Mouse (Mus musculus) forebrain, embryonic 11.5 days (tissue): ENCODE measurements around the gene Cntnap2. TPM values are rescaled to one million over a fixed set of nuclear protein-coding genes. Genes with fewer than 3 reads are reported as not detected.
A peak's percentile ranks its signal among the peaks of the same experiment; 100 is the strongest.

Experiments
- ATAC-seq: fragments of 200-750 bp; cut with Nextera tagmentation; replicated peaks from 2 replicates; pipeline ENCODE4 v1.8.0; 2017; ENCODE audit warnings: moderate TSS enrichment; ENCODE audit not compliant: low FRiP score
- DNase-seq: peaks from one replicate; pipeline ENCODE4 v3.0.0-alpha.2; 2017; ENCODE audit warnings: low spot score
- H3K27ac ChIP-seq: fragments of 300-500 bp; sonication (generic); 2 replicates; pipeline ENCODE4 v1.5.1; 2014; ENCODE audit warnings: low read depth, low read length
- H3K27me3 ChIP-seq: fragments of 300-500 bp; sonication (generic); 2 replicates; pipeline ENCODE4 v1.6.1; 2014; ENCODE audit warnings: mild to moderate bottlenecking, low read length, mixed read lengths; ENCODE audit not compliant: control insufficient read depth, insufficient read depth
- H3K36me3 ChIP-seq: fragments of 300-500 bp; sonication (generic); 2 replicates; pipeline ENCODE4 v1.6.1; 2014; ENCODE audit warnings: mild to moderate bottlenecking, low read length, moderate library complexity, mixed read lengths; ENCODE audit not compliant: control insufficient read depth, insufficient read depth
- H3K4me1 ChIP-seq: fragments of 300-500 bp; sonication (generic); replicated peaks from 2 replicates; pipeline ENCODE4 v1.6.1; 2014; ENCODE audit warnings: low read length, mixed read lengths; ENCODE audit not compliant: control insufficient read depth, insufficient read depth
- H3K4me2 ChIP-seq: fragments of 300-500 bp; sonication (generic); 2 replicates; pipeline ENCODE4 v1.6.1; 2014; ENCODE audit warnings: low read depth, mild to moderate bottlenecking, low read length, moderate library complexity, mixed read lengths; ENCODE audit not compliant: severe bottlenecking
- H3K4me3 ChIP-seq: fragments of 300-500 bp; sonication (generic); 2 replicates; pipeline ENCODE4 v1.5.1; 2014; ENCODE audit warnings: low read depth, low read length
- H3K9ac ChIP-seq: fragments of 300-500 bp; sonication (generic); 2 replicates; pipeline ENCODE4 v1.6.1; 2014; ENCODE audit warnings: low read length
- H3K9me3 ChIP-seq: fragments of 300-500 bp; sonication (generic); 2 replicates; pipeline ENCODE4 v1.6.1; 2016; ENCODE audit warnings: low read length, mixed read lengths; ENCODE audit not compliant: control insufficient read depth
- WGBS: fragments of 180-500 bp; shearing (Covaris S2); extraction: QIAGEN DNeasy Blood & Tissue Kit; methylation state at CpG from one replicate; pipeline ENCODE4 v1.1.7; 2014; 5-methylcytosine and 5-hydroxymethylcytosine counted together
- polyA plus RNA-seq: library from polyadenylated mRNA; unstranded; fragments of >200 nt; fragmentation: Nextera tagmentation; extraction: Ambion mirVana; gene quantifications from 2 replicates; pipeline ENCODE4 v1.2.1, GENCODE M21; 2014

The Cntnap2 gene
- polyA plus RNA-seq, 1 experiment from 2014 or later, result 69.6 TPM

GRCm38 (mm10) chr6:47287722-47288121 lies 2228.6 kb downstream of the Cntnap2 start:
- Histone ChIP-seq H3K9me3 (no peaks in the 10 kb centered on the region), H3K27ac (no peak overlapping the region), H3K36me3 (no peaks in the 10 kb centered on the region), H3K27me3 (no peaks in the 10 kb centered on the region), H3K4me3 (no peak overlapping the region), H3K4me2 (no peak overlapping the region), H3K4me1 (no peaks in the 10 kb centered on the region), H3K9ac (no peak overlapping the region)
- no peak for DNase-seq
- ATAC-seq, result no peak
- 67% methylated on average over 1 of the region's 1 CpGs for WGBS

GRCm38 (mm10) chr6:47291973-47292372 lies 2232.8 kb downstream of the Cntnap2 start:
- H3K27ac ChIP-seq, result no peak overlapping the region
- H3K27me3 ChIP-seq, result no peaks in the 10 kb centered on the region
- H3K4me2 ChIP-seq, result no peak overlapping the region
- 0 out of 2 replicates have a peak, but pooled peaks have one; percentile 49 for ATAC-seq
- H3K4me3 ChIP-seq, result no peak overlapping the region
- no peak overlapping the region for H3K9ac ChIP-seq
- H3K9me3 ChIP-seq, result no peaks in the 10 kb centered on the region
- no peak for DNase-seq
- H3K36me3 ChIP-seq, result no peaks in the 10 kb centered on the region
- H3K4me1 ChIP-seq, result no peaks in the 10 kb centered on the region

GRCm38 (mm10) chr6:47292437-47292836 lies 2233.3 kb downstream of the Cntnap2 start:
- Histone ChIP-seq H3K27ac (no peak overlapping the region), H3K4me3 (no peak overlapping the region), H3K4me1 (no peaks in the 10 kb centered on the region), H3K36me3 (no peaks in the 10 kb centered on the region), H3K9ac (no peak overlapping the region), H3K9me3 (no peaks in the 10 kb centered on the region), H3K4me2 (no peak overlapping the region), H3K27me3 (no peaks in the 10 kb centered on the region)
- WGBS, result 79% methylated on average over 3 of the region's 3 CpGs
- no peak for DNase-seq
- ATAC-seq, result peak; percentile 64; the same call in 1 of the 2 replicates

- Histone ChIP-seq H3K4me3 (no peak overlapping the region), H3K27ac (no peak overlapping the region), H3K36me3 (peaks cover 3% of the 10 kb centered on the region; the same call in 1 of the 2 replicates), H3K4me2 (no peak overlapping the region), H3K27me3 (no peaks in the 10 kb centered on the region), H3K9me3 (no peaks in the 10 kb centered on the region), H3K9ac (no peak overlapping the region), H3K4me1 (no peaks in the 10 kb centered on the region)
- no peak for ATAC-seq
- DNase-seq, result no peak
- 65% methylated on average over 1 of the region's 1 CpGs for WGBS
Observed at GRCm38 (mm10) chr6:47294433-47294832, 2235.3 kb downstream of the Cntnap2 start.

GRCm38 (mm10) chr6:47304848-47305490 lies 2245.8 kb downstream of the Cntnap2 start:
- Histone ChIP-seq H3K4me1 (no peaks in the 10 kb centered on the region; the same call in 1 of the 2 replicates), H3K27ac (no peak overlapping the region), H3K27me3 (no peaks in the 10 kb centered on the region), H3K9me3 (no peaks in the 10 kb centered on the region), H3K4me3 (no peak overlapping the region), H3K4me2 (no peak overlapping the region), H3K36me3 (no peaks in the 10 kb centered on the region), H3K9ac (no peak overlapping the region)
- 84% methylated on average over 11 of the region's 11 CpGs for WGBS
- no peak for ATAC-seq
- no peak for DNase-seq

GRCm38 (mm10) chr6:47306065-47306798 lies 2247.1 kb downstream of the Cntnap2 start:
- H3K9ac ChIP-seq, result no peak overlapping the region
- H3K36me3 ChIP-seq, result no peaks in the 10 kb centered on the region
- H3K27me3 ChIP-seq, result no peaks in the 10 kb centered on the region
- ATAC-seq, result no peak
- H3K4me3 ChIP-seq, result no peak overlapping the region
- no peaks in the 10 kb centered on the region; the same call in 1 of the 2 replicates for H3K4me1 ChIP-seq
- H3K9me3 ChIP-seq, result no peaks in the 10 kb centered on the region
- H3K27ac ChIP-seq, result no peak overlapping the region
- no peak for DNase-seq
- WGBS, result 55% methylated on average over 8 of the region's 8 CpGs
- no peak overlapping the region for H3K4me2 ChIP-seq

GRCm38 (mm10) chr6:47306954-47307353 lies 2247.8 kb downstream of the Cntnap2 start:
- no peak overlapping the region for H3K27ac ChIP-seq
- no peaks in the 10 kb centered on the region; the same call in 1 of the 2 replicates for H3K4me1 ChIP-seq
- ATAC-seq (no peak), DNase-seq (no peak)
- H3K4me3 ChIP-seq, result no peak overlapping the region
- H3K9ac ChIP-seq, result no peak overlapping the region
- no peak overlapping the region for H3K4me2 ChIP-seq
- H3K27me3 ChIP-seq, result no peaks in the 10 kb centered on the region
- H3K36me3 ChIP-seq, result no peaks in the 10 kb centered on the region
- 77% methylated on average over 12 of the region's 12 CpGs for WGBS
- H3K9me3 ChIP-seq, result no peaks in the 10 kb centered on the region

- DNase-seq, result no peak
- Histone ChIP-seq H3K36me3 (no peaks in the 10 kb centered on the region), H3K4me2 (peak overlapping the region; percentile 28; the same call in 1 of the 2 replicates), H3K4me3 (no peak overlapping the region), H3K9me3 (no peaks in the 10 kb centered on the region), H3K9ac (0 out of 2 replicates have a peak overlapping the region, but pooled peaks have one; percentile 3), H3K4me1 (peaks cover 4% of the 10 kb centered on the region; the same call in 1 of the 2 replicates), H3K27me3 (no peaks in the 10 kb centered on the region), H3K27ac (no peak overlapping the region)
- ATAC-seq, result peak; percentile 52
- 60% methylated on average over 15 of the region's 15 CpGs for WGBS
Observed at GRCm38 (mm10) chr6:47314507-47315334, 2255.6 kb downstream of the Cntnap2 start.
